Mouse (Mus musculus) lung, postnatal 10 days (tissue): ENCODE results near the gene R3hdm2.

Experiments
- DNase-seq: peaks from one replicate; pipeline ENCODE4 v3.0.0; 2021

R3hdm2 gene

DNA sequence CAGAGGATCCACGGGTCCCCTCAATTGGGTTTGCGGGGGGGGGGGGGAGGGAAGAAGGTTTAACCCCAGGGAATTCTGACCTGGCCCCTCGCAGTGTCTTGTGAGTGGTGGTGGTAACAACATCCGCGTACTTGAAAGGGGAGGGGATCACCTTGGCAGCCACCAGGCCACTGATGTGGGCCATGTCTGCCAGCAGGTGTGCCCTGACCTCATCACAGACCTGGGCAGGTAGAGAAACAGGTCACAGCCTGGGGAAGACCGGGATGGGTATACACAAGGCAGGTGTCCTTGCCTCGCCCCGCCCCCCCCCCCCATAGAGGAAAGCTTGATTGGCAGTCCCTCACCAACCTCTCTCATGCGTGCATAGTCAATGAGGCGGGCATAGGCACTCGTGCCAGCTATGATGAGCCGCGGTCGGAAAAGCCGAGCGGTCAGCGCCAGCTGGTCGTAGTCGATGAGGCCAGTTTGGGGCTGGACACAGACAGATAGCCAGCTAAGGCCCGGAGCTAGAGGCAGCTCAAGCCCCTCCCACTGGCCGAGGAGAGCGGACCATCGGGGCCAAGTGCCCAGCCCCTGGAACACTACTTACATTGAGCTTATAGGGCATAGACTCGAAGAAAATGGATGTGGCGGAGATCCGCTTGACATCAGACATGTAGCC, 139.0 kb downstream of the R3hdm2 start:
- no peak for DNase-seq

DNA sequence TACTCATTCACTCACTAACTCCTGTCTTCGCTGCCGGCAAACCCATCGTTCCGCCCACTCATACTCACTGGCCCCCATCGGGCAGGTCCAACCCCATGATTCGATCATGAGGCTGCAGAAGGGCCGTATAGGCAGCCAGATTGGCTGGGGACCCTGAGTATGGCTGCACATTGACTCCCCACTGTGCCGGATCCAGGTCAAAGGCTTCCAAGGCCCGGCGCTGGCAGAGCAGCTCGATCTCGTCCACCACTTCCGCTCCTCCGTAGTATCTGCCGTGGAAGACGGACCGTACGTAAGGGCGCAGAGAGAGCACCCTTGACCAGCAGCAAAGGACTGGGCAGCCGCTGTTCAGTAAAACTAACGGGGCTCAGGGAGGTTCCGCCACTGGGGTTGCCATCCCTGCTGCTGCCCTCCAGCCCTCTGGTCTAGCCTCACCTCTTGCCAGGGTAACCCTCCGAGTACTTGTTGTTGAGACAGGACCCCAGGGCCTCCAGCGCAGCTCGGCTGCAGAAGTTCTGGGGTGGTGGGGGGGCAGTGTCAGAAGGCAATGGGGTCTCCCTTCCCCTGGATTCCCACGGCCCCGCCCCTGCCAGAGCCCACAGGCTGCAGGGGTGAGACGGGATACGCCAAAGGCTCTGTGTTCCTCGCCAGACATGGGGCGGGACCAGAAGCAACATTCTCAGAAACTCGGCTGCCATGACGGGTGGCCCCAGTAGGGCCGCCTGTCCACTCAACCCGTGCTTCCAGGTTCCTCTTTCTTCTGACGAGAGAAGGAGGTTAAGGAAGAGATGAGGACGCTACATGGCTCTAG, 140.0 kb downstream of the R3hdm2 start:
- no peak for DNase-seq

DNA sequence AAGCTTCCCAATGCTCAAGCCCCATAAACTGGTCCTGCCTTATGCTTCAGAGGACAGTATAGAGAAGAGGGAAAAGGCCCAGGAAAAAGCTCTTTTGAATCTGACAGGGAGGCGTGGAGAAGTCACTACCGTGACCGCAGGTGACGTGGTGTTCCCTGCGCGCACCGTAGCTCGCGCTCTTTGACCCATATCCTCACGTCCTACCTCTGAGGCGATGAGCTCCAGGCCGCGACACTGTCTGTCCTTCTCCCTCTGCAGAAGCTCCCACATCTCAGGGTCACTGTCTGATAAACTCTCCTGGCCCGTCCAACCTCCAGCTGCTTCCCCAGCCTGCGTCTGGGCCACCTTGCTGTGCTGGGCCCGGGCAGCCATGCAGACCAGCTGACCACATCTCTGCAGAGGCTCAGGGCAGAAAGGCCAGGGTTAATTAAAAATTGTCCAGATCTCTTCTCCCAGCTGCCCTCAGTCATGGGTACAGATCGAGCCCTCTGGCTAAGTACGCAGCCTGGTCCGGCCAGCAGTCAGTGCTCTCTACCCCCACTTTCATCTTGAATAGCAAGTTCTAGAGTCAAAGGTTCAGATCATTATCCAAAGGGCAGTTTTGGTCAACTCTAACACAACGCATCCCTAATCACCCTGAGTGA, 140.7 kb downstream of the R3hdm2 start:
- DNase-seq, result no peak

DNA sequence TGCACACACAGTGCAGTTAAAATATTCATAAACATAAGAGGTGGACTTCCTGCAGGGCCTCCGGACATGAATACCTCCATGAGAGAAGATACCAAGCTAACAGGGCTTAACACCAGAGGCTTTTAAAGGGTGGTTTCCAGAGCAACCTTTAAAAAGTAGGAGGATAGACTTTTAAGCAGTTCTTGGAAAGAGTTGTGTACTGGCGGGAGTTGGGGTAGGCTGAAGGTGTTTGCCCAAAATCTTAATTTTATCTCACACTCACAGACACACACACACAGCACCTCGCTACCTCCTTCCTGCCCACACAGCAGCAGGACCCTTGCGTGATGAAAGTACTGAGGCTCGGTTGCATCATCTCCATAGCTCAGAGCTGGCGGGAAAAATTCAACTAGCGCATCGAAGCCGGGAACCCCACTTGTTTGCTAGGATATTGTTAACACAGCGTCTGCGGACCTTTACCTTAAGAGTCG, 141.5 kb downstream of the R3hdm2 start:
- DNase-seq, result no peak

DNA sequence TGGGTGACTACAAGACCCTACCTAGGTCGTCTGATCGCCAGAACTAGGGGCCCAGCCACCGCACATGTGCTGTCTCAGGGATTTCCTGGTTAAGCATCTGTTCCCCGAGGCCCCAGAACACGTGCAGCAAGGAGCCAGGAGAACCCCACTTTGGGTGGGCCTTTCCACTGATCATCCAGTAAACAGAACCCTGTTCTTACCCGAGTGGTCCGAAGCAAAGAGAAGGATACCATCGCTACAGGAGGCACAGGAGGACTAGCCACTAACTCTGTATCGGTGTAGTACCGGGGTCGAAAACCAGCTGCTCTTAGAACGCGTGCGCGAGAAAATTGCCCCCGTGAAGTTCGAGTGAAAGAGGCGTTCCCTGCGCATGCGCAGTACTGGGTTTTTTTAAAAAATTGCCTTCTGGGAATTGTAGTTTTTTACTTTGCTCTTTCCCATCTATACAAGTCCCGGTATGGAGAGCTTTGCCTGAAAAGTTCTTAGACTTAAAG, 142.0 kb downstream of the R3hdm2 start, which contains the start of gene Shmt2:
Gene Shmt2, minus strand, starts transcription at position 357 of the 494 bp plus-strand sequence.
- DNase-seq, result peak; percentile 90

DNA sequence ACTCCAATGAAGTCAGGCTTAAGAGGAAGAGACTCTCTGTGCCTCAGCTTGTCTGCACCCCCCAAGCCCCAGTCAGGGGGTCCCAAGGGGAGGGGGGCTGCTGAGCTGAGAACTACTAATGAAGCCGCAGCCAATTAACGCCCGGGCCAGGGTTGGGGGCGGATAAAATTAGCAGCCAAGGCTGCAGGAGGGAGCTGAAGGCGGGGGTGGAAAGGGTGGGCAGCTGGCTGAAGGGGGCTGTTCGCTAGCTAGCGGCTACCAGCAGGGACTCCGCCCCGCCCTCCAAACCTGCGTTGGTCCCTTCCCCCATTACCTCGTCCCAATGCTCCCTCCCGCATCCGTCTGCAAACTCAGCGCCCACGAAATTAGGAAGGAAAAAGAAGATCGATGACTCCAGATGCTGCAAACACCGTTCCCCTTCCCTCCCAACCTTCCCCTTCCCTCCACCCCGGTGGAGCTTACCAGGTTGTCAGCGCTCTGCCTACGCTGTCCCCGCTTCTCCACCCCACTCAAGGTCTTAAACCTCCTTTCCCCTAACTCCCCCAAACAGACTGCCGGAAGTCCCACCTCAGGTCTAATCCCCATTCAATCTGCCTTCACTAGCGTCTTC, 144.6 kb downstream of the R3hdm2 start:
- no peak for DNase-seq

DNA sequence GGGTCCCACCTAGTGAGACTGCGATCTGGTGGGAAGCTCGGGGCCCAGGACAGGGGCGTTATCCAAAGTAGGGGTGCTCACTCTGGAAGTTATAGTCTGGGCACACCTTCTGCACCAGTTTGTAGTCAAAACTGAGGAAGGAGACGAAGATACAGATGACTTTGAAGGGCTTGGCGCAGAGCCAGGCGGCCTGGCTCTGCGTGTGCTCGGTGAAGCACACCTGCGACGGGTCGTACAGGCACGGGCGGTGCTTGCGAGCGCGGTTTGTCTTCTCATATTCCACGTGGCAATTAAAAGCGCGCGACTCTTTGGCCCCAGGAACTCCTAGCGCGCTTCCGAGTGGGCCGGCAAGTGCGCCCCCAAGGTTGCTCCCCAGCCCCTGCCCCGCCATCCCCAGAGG, 145.9 kb downstream of the R3hdm2 start:
- no peak for DNase-seq

DNA sequence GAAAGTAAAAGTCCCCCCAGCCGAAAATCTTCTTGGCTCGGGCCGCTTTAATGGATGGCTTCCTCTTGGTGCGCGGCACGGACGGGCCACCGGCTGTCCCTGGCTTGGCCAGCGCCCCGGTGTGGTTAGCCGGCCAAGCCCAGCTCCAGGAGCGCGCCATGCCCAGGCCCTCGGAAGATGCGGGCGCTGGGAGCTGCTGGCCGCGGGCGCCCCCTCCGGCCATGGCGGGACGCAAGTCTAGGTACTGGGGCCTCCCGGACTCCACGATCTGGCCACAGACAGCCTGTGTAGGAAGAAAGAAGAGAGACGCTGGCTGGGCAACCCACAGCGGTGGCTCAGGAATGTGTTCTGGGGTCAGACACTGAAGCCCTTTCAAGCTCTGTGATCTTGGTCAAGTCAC, 146.6 kb downstream of the R3hdm2 start:
- peak; percentile 75 for DNase-seq

DNA sequence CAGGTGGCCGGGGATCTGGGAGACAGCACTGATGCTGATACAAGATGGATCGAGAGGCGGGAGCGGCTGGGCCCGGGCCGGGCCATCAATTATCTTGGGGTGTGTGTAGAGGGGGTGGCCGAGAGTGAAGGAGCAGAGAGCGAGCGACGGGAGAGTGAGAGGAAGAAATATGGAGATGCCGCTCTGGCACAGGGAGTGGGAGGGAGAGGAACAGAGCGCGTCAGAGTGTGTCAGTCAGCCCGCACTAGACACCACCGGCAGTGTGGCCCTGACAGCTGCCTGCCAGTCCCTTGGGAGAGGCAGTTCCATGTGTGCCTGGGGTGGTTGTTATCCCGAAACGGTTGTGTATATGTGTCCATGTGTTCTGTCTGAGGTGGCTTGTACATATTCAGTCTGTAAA, 147.4 kb downstream of the R3hdm2 start:
- DNase-seq, result no peak

DNA sequence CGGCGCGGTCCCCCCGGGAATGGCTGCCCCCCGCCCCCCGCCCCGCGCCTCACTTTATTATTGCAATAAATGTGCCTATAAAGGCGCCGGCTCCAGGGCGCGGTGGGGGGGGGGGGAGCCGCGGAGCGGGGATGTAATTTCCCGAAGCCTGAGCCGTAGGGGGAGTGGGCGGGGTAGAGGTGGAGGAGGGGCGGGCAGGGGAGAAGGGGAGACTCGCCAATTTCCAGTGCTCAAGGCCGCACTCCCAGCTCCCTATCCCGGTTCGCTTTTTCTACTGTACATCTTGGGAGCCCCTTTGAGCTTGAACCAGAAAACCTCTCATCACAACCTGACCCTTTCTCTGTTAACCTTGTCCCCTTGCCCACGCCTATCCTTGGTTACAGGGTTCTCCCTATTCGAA, 150.8 kb downstream of the R3hdm2 start:
- no peak for DNase-seq

DNA sequence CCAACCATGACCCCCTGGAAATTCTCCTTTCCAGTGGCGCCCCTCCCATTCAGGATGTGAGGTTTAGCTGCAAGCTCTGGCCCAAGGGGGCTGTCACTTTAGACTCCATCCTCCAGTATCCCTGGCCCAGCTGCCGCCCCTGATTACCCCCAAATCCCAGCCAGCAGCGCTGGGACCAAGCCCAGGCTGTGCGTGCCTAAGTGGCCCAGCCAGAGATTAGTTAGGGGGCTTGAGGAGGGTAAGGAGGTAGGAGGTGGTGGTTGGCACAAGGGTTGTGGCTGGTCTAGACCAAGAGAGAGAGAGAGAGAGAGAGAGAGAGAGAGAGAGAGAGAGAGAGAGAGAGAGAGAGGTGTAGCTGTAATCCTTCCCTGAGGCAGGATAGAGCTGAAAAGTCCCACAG, 151.4 kb downstream of the R3hdm2 start:
- no peak for DNase-seq

DNA sequence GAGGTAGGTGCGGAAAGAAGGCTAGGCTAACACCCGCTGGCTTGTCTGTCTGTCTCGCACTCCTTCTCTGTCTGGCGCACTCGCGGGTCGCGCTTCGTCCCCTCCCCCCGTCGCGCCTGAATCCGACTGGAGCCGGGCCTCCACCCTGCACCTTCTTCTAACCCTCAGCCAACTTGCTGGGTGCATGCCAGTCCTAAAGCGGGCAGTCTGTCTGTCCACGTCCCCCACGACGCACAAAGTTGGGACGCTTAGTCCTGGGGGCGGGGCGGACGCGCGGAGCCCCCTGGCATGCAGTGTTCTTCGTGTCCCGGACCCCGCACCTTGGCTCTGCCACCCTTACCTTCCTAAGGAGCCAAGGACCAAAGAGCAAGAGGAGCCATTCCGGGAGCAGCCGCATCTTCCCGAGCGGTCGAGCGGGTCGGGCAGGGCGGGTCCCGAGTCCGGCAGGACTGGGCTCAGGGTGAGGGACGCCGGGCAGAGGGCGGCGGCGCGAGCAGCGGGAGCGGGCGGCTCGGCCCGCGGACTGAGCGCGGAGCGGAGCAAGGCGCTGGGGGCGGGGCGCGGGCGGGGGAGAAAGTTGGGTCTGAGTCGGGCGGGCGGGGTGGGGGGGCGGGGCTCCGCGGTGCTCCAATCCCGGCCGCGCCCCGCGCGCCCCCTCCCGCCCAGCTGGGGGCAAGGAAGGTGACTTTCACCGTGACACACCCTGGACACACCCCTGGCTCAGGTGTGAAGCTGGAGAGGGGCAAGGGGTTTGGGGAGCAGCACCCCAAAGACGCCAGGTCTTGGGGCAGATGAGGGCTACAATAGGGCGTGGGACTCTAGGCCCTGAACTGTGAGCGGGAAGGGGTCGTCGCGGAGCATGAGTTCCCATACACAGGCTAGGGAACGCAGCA, 154.2 kb downstream of the R3hdm2 start, which contains the start of gene Nxph4:
Gene Nxph4, minus strand, starts transcription at position 524 of the 893 bp plus-strand sequence.
- no peak for DNase-seq

DNA sequence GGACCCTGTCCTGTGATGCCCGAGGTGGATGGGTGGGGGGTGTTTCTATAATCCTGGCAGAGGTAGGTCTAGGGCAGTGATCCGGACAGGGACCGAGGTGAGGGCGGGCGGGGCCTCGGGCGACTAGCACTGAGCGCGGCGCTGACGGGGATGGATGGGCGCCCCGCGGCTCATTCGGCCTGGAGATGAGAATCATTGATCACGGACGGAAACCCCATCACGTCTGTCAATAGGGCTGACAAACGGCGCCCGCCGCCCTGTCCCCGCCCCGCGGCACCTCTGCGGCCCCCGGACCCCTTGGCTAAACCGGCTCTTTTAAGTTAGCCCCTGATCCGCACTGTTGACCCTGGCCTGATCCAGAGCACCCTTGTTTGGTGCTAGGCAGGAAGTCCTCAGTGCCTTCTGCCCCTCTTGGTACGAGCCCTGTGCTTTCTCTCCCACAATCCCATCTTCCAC, 154.8 kb downstream of the R3hdm2 start:
- no peak for DNase-seq

DNA sequence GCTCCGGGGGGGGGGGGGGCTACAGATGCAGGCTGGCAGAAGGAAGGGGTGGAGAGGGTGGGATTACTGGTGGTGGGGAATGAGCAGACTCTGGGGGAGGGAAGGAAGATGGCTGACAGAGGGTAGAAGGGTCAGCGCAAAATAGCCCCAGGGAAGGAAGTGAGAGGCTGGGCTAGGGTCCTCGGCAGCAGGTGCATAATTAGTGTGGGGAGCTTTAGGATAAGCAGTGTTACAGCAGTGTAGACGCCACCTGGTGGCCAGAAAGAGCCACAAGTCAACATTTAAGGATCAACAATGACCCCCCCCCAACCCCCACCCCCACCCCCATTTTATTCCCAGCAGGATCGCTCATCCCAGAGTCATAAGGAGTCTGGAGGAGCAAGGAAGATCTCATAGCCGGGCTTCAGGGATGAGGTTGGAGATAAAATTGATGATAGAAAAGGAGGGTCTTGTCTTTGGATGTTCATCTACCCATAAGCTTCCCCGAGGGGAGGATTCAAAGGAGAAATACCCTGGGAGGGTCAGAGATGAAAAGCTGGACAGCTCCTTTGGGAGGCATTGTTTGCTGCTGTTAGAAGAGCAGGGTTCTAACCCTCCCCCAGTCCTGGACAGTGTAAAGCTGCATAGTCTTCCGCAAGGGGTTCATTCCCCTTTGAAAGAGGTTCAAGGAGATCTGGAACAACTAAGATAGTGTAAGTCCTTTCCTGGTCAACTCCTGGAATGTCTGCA, 156.6 kb downstream of the R3hdm2 start:
- DNase-seq, result peak; percentile 60

DNA sequence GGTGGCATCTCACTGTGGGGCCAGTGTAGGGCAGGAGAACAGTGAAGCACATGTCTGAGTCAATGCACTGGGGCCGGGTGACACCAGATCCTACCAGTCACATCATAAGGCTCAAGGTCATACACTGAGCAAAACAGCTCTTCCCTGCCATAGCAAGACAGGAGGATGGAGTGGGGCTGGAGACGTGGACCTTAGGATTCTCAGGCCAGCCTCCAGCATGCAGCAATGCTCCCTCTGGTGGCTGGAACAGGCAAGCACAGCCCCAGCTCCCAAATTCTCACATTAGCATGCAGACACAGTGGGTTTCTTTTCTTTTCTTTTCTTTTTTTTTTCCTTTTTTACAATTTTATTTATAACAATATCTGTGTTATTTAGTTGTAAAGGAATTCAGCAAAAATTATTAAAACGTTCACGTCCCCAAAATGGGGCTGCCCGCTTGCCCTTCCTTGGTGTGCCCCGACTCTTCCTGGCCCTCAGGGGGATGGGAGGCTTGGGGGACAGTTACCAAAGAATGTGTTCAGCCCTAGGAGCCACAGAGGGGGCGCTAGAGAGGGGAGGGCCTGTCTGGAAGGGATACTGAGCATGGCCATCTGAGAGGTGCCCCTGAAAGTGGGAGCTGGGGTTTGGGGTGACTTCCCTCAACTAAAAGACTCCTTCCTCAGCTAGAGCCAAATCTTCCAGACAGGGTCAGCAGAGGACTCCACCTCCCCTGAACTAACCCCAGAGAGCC, 157.9 kb downstream of the R3hdm2 start:
- DNase-seq, result peak; percentile 90

DNA sequence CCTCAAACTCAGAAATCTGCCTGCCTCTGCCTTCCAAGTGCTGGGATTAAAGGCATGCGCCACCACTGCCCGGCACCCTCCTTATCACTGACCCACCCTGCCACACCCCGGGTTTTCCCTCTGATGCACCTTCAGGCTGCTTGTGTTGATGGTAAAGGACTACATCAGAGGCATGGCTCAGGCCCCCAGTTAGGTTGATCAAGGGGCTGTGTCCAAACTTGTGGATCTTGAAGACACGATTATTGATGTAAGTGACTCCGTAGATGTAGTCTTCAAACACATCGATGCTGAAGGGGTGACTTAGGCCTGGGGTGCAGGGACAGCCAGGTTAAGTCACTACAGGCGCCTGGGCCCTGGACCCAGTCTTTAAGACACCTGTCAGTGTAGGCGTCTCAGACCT, 161.4 kb downstream of the R3hdm2 start:
- DNase-seq, result no peak

DNA sequence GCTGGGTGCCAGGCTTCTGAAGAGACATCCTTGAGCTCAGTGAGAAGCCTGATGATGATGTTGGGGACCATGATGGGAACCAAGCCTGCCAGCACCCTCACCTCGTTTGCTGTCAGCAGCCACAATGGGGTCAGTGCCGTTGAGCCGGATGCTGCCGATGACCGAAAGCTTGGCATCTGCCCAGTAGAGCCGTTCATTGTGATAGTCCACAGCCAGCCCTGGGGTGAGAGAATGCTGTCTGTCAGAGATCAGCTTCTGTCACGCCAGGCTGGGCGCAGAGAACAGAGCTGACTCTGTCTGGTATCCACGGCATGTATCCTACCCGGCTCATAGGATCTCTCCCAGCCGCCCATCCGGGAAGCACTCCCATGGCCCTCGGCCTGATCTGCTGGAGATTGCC, 162.0 kb downstream of the R3hdm2 start:
- peak; percentile 69 for DNase-seq

DNA sequence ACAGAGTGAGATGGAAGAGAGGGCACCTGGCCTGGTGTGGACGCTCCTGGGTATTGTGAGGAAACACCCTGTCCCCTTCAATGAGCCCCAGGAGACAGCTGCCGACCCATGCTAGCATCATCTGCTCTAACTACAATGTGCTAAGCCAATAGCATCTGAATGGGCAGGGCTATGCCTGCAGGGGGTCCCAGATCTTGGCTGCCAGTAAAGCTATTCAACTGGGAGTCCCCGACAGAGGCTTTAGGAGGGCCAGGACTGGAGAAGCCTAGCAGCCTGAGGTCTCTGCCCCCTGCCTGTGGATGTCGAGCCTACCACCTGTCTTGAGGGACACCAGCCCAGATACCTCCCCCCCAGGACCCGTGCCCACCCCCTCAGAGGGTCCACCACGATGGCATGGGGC, 162.6 kb downstream of the R3hdm2 start:
- no peak for DNase-seq

DNA sequence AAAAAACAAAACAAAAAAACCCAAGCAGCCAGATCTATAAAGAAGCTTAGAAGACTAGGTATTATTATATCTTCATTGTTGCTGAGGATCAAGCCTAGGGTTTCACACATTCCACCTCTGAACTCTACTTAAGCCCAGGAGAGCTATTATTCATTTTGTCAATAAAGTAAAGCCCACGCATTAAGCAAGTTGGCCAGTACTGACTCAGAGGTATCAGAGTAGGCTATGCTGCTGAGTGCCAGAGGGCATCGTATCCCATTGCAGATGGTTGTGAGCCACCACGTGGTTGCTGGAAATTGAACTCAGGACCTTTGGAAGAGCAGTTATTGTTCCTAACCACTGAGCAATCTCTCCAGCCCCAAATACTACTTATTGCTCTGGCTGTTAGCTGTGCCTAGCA, 163.8 kb downstream of the R3hdm2 start:
- DNase-seq, result no peak

DNA sequence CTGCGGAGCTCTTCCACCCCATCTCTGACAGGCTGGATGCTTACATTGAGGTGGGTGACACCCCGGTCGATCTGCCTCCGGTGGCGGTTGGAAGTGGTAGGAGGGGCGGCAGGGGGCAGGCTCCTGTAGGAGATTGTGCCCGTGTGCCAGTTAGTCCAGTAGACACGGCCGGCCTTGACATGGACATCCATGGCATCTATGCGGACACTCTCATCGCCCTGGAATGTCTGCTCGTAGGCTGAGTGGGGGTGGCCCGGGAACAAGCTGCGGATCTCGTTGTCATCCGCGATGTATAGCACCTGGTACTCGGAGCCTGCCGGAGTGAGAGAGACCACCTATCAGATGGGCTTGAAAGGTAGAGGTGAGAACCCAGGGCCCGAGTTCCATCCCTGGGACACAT, 164.2 kb downstream of the R3hdm2 start:
- no peak for DNase-seq

DNA sequence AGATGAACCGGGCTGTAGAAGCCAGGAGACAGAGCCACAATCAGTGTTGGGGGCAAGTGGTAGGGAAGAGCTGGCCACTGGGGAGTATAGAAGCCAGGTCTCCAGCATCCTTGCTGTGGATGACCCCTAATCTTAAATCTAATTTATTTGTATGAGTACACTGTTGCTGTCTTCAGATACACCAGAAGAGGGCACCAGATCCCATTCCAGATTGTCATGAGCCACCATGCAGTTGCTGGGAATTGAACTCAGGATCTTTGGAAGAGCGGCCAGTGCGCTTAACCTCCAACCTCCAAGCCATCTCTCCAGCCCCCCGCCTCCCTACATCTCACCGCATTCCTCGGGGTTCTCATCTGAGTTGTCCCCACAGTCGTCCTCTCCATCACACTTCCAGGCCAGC, 166.4 kb downstream of the R3hdm2 start:
- no peak for DNase-seq
